Mouse (Mus musculus): ENCODE results near the gene Sez6. TPM values are rescaled to one million over a fixed set of nuclear protein-coding genes. Genes with fewer than 3 reads are reported as not detected.
A peak's percentile ranks its signal among the peaks of the same experiment; 100 is the strongest.

The Sez6 gene
- polyA plus RNA-seq, 1 experiment from 2014 or later = 0.34 TPM

DNA sequence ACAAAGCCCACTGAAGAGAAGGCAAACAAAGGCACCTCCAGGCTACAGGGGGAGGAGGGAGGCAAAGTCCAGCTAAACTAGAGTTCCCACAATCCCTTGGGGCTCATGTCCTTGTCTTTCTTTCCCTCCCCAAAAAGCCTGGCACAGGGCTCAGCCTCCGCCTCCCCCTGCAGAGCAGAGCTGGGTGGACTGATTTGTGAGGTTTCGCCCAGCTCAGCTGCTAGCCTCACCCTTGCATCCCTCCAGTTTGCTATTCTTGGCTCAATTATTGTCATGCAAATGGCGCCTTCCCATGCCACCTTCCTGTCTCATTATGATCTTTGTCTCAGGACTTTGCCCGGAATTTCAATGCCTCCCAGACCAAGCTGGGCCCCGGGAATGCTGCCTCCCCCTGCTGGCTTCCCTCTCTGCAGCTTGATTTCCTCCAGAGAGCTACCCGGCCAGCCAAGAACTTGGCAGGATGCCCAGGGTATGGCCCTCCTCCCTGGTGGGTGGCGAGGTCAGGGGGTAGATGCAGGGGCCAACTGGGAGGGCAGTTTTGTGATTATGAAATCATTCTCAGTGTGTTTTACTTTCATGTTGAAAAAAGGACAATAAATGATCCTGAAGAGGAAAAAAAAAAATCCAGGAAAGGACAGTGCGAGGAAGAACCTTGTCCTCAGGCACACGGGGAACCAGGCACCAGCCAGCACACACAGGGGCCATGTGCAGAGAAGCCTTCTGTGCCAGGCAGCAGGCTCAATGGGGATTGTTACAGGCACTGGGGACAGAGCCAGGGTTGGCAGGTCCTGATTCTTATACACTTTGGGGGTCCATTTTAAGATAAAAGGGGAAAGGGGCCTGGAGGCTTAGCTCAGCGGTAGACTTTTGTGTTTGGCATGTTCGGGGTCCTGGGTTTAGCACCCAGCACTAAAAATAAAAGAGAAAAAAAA, 36.5 kb upstream of the Sez6 start, which contains the start of gene Pipox:
TSS of gene Pipox (minus strand) at position 310 of the 932 bp plus-strand sequence.
- Histone ChIP-seq H3K36me3 (ENCODE audit: control insufficient read depth, insufficient read depth, low read length) (no peaks in the 10 kb centered on the region), H3K9ac (ENCODE audit: low read length) (peak within 1 kb of the TSS; percentile 40), H3K4me2 (ENCODE audit: low read depth, low read length) (peak within 1 kb of the TSS; percentile 26), H3K27me3 (ENCODE audit: control insufficient read depth, insufficient read depth, low read depth, low read length) (0 out of 2 replicates have a peak, but pooled peaks cover 2% of the 10 kb centered on the region), H3K9me3 (ENCODE audit: control insufficient read depth, low read length) (no peaks in the 10 kb centered on the region), H3K4me1 (replicated peaks; ENCODE audit: control insufficient read depth, insufficient read depth, low read length) (peaks cover 27% of the 10 kb centered on the region), H3K4me3 (ENCODE audit: low read length) (no peak within 1 kb of the TSS), H3K27ac (ENCODE audit: low read length) (peak within 1 kb of the TSS; percentile 79)
- peak; percentile 93 for ATAC-seq (ENCODE audit: low read depth)
- 15% methylated on average over 11 of the region's 11 CpGs for WGBS

DNA sequence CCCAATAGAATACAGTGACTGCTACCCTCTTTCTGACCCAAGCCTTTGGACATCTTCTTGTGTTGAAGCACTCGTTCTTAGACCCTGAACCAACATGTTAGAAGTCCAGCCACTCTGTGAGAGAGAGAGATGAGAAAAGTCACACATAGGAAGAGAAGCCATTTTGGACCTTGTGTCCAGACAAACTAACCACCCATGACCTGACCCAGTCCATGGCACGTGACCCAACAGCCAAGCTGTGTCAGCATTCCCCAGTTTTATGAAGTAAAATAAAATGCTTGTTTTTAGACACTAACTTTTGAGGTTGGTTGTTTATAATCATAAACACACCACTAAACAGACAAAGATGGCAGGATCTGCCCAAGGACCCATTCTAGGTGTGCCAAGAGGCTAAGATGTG, 35.6 kb upstream of the Sez6 start:
- no peak overlapping the region for H3K27ac ChIP-seq (ENCODE audit: low read length)
- WGBS = 84% methylated on average over 2 of the region's 2 CpGs
- H3K4me2 ChIP-seq (ENCODE audit: low read depth, low read length) = no peak overlapping the region
- no peaks in the 10 kb centered on the region for H3K9me3 ChIP-seq (ENCODE audit: control insufficient read depth, low read length)
- no peak overlapping the region for H3K4me3 ChIP-seq (ENCODE audit: low read length)
- no peak overlapping the region for H3K9ac ChIP-seq (ENCODE audit: low read length)
- 0 out of 2 replicates have a peak, but pooled peaks cover 2% of the 10 kb centered on the region for H3K27me3 ChIP-seq (ENCODE audit: control insufficient read depth, insufficient read depth, low read depth, low read length)
- ATAC-seq (ENCODE audit: low read depth) = no peak
- H3K36me3 ChIP-seq (ENCODE audit: control insufficient read depth, insufficient read depth, low read length) = no peaks in the 10 kb centered on the region
- H3K4me1 ChIP-seq (replicated peaks; ENCODE audit: control insufficient read depth, insufficient read depth, low read length) = peaks cover 27% of the 10 kb centered on the region

DNA sequence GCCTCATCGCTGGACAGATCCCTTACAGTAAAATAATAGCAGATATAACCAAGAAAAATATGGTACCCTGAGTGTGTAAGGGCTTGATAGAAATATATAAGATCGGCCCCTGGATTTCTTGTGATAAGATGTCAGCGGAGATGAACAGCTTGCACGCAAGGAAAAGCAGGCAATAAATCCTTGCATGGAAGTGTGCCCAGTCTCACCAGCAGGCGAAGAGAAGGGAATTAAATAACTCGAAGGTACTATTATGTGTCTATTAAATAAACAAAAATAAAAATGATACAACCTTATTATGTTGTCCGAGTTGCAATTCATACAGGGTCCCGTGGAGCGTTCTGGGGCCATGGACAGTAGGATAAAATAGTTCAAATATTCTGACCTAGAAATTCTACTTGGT, 34.6 kb upstream of the Sez6 start:
- H3K9me3 ChIP-seq (ENCODE audit: control insufficient read depth, low read length) = no peaks in the 10 kb centered on the region
- H3K4me1 ChIP-seq (replicated peaks; ENCODE audit: control insufficient read depth, insufficient read depth, low read length) = peaks cover 30% of the 10 kb centered on the region
- 0 out of 2 replicates have a peak, but pooled peaks cover 2% of the 10 kb centered on the region for H3K27me3 ChIP-seq (ENCODE audit: control insufficient read depth, insufficient read depth, low read depth, low read length)
- no peaks in the 10 kb centered on the region for H3K36me3 ChIP-seq (ENCODE audit: control insufficient read depth, insufficient read depth, low read length)
- WGBS = 62% methylated on average over 9 of the region's 9 CpGs
- no peak for ATAC-seq (ENCODE audit: low read depth)
- no peak overlapping the region for H3K27ac ChIP-seq (ENCODE audit: low read length)
- no peak overlapping the region for H3K9ac ChIP-seq (ENCODE audit: low read length)
- H3K4me3 ChIP-seq (ENCODE audit: low read length) = no peak overlapping the region
- H3K4me2 ChIP-seq (ENCODE audit: low read depth, low read length) = no peak overlapping the region

DNA sequence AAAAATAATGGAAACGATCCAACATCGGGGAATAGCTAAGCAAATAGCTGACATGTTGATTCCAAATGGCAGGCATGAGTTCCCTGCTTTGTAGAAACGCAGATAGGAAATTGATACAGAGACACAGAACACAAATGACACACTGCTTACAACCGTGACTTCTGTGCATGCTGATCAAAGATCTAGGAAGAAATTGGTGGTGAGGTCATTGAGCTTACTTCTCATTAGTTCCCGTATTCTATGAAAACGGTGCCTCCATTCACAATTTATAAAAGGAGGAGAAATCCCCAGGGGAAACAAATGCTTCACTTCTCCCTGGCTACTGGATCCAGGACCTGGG, 34.1 kb upstream of the Sez6 start:
- Histone ChIP-seq H3K9ac (ENCODE audit: low read length) (peak overlapping the region; percentile 42; the same call in 1 of the 2 replicates), H3K27ac (ENCODE audit: low read length) (no peak overlapping the region; the same call in 1 of the 2 replicates), H3K36me3 (ENCODE audit: control insufficient read depth, insufficient read depth, low read length) (no peaks in the 10 kb centered on the region), H3K4me1 (replicated peaks; ENCODE audit: control insufficient read depth, insufficient read depth, low read length) (peaks cover 31% of the 10 kb centered on the region), H3K9me3 (ENCODE audit: control insufficient read depth, low read length) (no peaks in the 10 kb centered on the region), H3K4me2 (ENCODE audit: low read depth, low read length) (peak overlapping the region; percentile 28), H3K4me3 (ENCODE audit: low read length) (no peak overlapping the region; the same call in 1 of the 2 replicates), H3K27me3 (ENCODE audit: control insufficient read depth, insufficient read depth, low read depth, low read length) (0 out of 2 replicates have a peak, but pooled peaks cover 2% of the 10 kb centered on the region)
- no peak for ATAC-seq (ENCODE audit: low read depth)
- WGBS = 32% methylated on average over 6 of the region's 6 CpGs

- 16% methylated on average over 23 of the region's 23 CpGs for WGBS
- no peaks in the 10 kb centered on the region for H3K36me3 ChIP-seq (ENCODE audit: control insufficient read depth, insufficient read depth, low read length)
- ATAC-seq (ENCODE audit: low read depth) = no peak
- H3K27me3 ChIP-seq (ENCODE audit: control insufficient read depth, insufficient read depth, low read depth, low read length) = 0 out of 2 replicates have a peak, but pooled peaks cover 2% of the 10 kb centered on the region
- peak overlapping the region; percentile 28 for H3K4me2 ChIP-seq (ENCODE audit: low read depth, low read length)
- peak overlapping the region; percentile 18 for H3K27ac ChIP-seq (ENCODE audit: low read length)
- peak overlapping the region; percentile 42; the same call in 1 of the 2 replicates for H3K9ac ChIP-seq (ENCODE audit: low read length)
- H3K4me1 ChIP-seq (replicated peaks; ENCODE audit: control insufficient read depth, insufficient read depth, low read length) = peaks cover 34% of the 10 kb centered on the region
- H3K9me3 ChIP-seq (ENCODE audit: control insufficient read depth, low read length) = no peaks in the 10 kb centered on the region
- H3K4me3 ChIP-seq (ENCODE audit: low read length) = peak overlapping the region; percentile 5; the same call in 1 of the 2 replicates
Observed at GRCm38 (mm10) chr11:77896820-77897805, 33.5 kb upstream of the Sez6 start.

DNA sequence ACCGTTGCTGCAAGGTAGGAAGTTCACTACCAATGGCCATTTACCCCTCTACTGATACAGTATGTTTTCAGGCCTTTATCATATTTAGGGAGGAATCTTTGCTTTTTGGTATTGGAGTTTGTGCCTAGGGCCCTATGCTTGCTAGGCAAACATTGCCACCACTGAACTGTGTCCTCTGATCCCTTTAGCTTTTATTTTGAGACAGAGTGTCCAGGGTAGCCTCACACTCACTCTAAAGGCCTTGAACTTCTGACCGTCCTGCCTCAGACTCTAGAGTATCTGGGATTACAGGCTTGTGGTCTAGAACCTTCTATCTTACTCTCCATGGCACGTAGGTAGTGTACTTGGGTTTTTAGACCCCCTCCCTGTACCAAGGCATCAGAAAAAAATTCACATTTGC, 30.4 kb upstream of the Sez6 start:
- 0 out of 2 replicates have a peak, but pooled peaks cover 2% of the 10 kb centered on the region for H3K27me3 ChIP-seq (ENCODE audit: control insufficient read depth, insufficient read depth, low read depth, low read length)
- ATAC-seq (ENCODE audit: low read depth) = no peak
- peak overlapping the region; percentile 97 for H3K27ac ChIP-seq (ENCODE audit: low read length)

DNA sequence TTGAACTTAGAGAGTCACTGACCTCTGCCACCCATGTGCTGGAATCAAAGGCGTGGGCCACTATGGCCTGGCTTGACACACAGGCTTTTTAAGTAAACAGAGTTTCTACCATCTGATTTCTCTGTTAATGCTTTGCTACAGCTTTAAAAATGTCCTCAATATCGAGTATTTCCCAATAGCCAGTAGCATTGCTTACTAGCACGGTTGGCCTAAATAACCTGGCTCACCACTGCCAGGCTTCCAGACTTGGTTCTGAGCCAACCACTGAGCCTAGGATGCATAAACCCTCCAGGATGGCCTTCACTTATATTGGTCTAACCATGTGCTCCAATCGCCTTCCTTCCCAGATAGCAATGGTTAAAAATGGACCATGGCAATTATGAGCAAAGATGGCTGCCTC, 29.9 kb upstream of the Sez6 start:
- Histone ChIP-seq H3K4me3 (ENCODE audit: low read length) (no peak overlapping the region), H3K9ac (ENCODE audit: low read length) (no peak overlapping the region), H3K4me1 (replicated peaks; ENCODE audit: control insufficient read depth, insufficient read depth, low read length) (peaks cover 35% of the 10 kb centered on the region), H3K27me3 (ENCODE audit: control insufficient read depth, insufficient read depth, low read depth, low read length) (0 out of 2 replicates have a peak, but pooled peaks cover 2% of the 10 kb centered on the region), H3K36me3 (ENCODE audit: control insufficient read depth, insufficient read depth, low read length) (no peaks in the 10 kb centered on the region), H3K4me2 (ENCODE audit: low read depth, low read length) (no peak overlapping the region), H3K9me3 (ENCODE audit: control insufficient read depth, low read length) (no peaks in the 10 kb centered on the region), H3K27ac (ENCODE audit: low read length) (peak overlapping the region; percentile 97)
- ATAC-seq (ENCODE audit: low read depth) = no peak
- 55% methylated on average over 4 of the region's 4 CpGs for WGBS

More for the DNA sequence above, 30.4 kb upstream of the Sez6 start:
- Histone ChIP-seq H3K4me1 (replicated peaks; ENCODE audit: control insufficient read depth, insufficient read depth, low read length) (peaks cover 35% of the 10 kb centered on the region), H3K9me3 (ENCODE audit: control insufficient read depth, low read length) (no peaks in the 10 kb centered on the region), H3K4me2 (ENCODE audit: low read depth, low read length) (no peak overlapping the region), H3K4me3 (ENCODE audit: low read length) (no peak overlapping the region), H3K36me3 (ENCODE audit: control insufficient read depth, insufficient read depth, low read length) (no peaks in the 10 kb centered on the region), H3K9ac (ENCODE audit: low read length) (no peak overlapping the region)
- 83% methylated on average over 3 of the region's 3 CpGs for WGBS

- Histone ChIP-seq H3K4me1 (replicated peaks; ENCODE audit: control insufficient read depth, insufficient read depth, low read length) (peaks cover 38% of the 10 kb centered on the region), H3K36me3 (ENCODE audit: control insufficient read depth, insufficient read depth, low read length) (no peaks in the 10 kb centered on the region), H3K27me3 (ENCODE audit: control insufficient read depth, insufficient read depth, low read depth, low read length) (0 out of 2 replicates have a peak, but pooled peaks cover 1% of the 10 kb centered on the region), H3K9me3 (ENCODE audit: control insufficient read depth, low read length) (no peaks in the 10 kb centered on the region), H3K27ac (ENCODE audit: low read length) (peak overlapping the region; percentile 97), H3K9ac (ENCODE audit: low read length) (0 out of 2 replicates have a peak overlapping the region, but pooled peaks have one; percentile 6), H3K4me3 (ENCODE audit: low read length) (no peak overlapping the region), H3K4me2 (ENCODE audit: low read depth, low read length) (peak overlapping the region; percentile 35)
- peak; percentile 80 for ATAC-seq (ENCODE audit: low read depth)
- WGBS = 39% methylated on average over 5 of the region's 5 CpGs
Observed at GRCm38 (mm10) chr11:77901366-77901765, 29.2 kb upstream of the Sez6 start.
